Mouse (Mus musculus): Measurements from ENCODE around the gene Parvb.

DNA sequence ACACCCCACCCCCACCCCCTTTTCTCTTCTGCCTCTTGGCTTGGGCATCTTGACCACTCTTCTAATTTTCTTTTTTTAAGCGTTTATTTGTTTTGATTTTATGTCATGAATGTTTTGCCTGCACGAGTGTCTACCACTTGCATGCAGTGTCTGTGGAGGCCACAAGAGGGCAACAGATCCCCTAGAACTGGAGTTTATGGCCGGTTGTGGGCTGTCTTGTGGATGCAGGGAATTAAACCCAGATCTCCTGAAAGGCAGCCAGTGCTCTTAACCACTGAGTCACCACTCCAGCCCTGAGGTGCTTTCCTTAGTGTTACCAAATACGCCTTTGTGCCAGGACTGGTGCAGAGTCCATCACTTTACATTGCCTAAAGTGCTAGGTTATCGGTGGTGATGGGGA lies 52.2 kb downstream of the Parvb start:
- TF ChIP-seq CTCF (IDR thresholded peaks at IDR 0.05; ENCODE audit: low read depth) (peak; percentile 65), EP300 (IDR thresholded peaks at IDR 0.05; ENCODE audit: low read depth) (no peak)

Data from heart, postnatal 0 days (tissue).